Mouse (Mus musculus) frontal cortex, adult 2 months (tissue): ENCODE measurements around the gene Matn4. TPM values are rescaled to one million over a fixed set of nuclear protein-coding genes. Genes with fewer than 3 reads are reported as not detected.

ENCODE experiments used
- DNase-seq, 2 experiments: peaks; one replicate each; pipeline ENCODE4 v3.0.0; 2022; ENCODE audit warnings: low spot score in 1 of 2; ENCODE audit errors: extremely low spot score in 1 of 2
- polyA plus RNA-seq: library from polyadenylated mRNA; depleted of rRNA; stranded (reverse); fragments of >200 nt; gene quantifications from 2 replicates; pipeline ENCODE4 v1.2.3, GENCODE M21; 2012; rRNA removed

The Matn4 gene
- 25.8 and 25.9 TPM in 2 replicates for polyA plus RNA-seq

DNA sequence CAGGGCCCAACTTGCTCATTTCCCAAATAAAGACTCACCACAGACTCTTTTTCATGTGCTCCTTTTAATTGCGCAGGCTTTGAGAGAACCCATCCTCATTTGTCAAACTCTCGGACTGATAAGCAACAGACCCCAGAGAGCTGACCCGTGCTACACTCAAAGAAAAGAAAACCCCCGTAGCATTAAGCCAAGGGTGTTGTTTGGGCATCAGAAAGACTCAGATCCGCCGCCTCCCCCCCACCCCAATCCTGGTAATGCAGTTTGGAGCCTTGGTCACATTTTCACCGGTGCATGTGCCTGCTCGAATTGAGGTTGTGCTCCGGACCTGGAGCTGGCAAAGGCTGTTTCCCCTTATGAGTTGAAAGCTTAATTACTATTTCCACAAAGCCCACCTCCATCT, at the start of gene Matn4:
Gene Matn4 (minus strand): TSS at position 101 of the 400 bp plus-strand sequence.
- DNase-seq: no peak

DNA sequence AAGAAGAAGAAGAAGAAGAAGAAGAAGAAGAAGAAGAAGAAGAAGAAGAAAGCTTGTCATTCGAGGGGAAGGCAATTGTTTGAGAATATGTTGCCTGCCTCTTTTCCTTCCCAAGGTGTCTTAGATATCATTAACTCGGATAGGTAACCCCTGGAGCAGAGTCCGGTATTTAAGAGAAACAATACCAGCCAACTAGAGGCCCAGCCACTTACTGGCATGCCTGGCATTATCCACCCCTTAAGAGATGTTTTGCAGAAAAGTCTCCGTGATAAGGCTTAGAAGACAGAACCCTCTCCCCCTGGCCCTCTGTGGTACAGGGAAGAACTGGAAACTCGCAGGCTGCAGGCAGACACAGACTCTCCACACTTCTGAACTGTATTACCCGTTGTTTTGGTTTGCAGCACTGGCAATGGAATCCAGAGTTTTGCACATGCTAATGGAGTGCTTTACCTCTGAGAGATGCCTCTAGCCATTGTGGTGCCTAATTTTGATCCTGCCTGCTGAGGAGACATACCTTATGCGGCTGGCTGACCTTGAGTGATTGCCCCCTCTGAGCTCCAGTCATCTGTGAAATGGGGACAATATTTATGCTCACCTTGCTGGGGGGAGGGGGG, 49.0 kb upstream of the Matn4 start:
- DNase-seq: no peak

DNA sequence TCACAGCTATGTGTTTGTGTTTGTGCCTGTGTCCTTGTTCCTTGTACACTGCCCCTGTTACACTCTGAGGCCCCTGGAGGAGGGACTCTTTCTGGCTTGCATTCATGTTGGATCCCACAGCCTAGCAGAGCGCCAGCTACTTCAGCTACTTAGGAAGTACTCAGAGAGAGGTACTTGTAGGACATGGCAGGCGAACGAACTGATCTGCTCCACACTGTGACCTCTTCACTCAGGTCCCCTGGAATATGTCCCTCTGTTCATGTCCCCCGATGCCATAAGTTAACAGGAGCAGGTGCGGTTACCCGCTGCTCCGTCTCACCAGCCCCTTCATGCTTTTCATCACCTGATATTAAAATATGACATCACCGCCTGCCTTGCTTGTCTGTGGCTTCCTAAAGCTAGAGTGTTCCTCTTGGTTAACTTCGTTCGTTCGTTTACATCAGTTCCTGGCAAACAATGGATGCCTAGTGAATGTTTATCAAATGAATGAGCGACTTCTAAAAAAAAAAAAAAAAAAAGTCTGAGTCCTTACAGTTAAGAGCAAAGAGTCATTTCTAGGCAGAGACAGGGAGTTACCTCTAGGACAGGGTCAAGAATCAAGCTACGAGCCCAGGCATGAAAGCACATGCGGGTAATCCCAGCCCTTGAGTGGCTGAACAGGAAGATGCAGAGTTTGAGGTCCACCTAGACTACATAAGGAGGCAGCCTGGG, 48.2 kb upstream of the Matn4 start:
- DNase-seq: no peak

DNA sequence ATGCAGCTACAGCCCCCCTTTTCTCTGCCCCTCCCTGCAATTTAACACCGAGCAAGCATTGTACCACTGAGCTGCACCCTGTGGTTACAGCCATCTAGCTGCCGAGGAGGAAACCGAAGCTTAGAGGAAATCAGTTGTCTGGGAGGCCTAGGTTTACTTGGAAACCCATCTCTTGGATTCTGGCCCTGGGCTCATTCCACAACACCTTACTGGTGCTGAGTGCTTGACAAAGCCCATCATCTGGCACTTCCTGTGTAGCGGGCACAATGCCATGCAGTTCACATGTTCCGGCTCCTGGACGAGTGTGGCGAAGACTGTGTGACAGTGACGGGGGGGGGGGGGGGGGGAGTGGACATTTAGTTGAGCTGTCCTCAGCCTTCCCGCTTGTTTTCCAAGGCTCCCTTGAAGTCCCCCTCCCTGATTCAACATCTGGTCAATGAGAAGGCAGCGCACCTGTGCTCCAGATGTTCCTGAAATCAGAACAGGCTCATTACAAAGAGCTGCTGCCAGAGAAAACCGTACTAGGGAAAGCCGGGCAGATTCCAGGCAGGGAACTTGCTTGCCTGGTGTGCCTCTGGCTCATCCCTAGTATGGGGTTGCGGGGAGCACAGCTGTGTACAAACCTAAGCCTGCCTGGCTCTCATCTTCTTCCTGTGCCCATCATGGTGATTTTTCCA, 47.2 kb upstream of the Matn4 start:
- DNase-seq: no peak

DNA sequence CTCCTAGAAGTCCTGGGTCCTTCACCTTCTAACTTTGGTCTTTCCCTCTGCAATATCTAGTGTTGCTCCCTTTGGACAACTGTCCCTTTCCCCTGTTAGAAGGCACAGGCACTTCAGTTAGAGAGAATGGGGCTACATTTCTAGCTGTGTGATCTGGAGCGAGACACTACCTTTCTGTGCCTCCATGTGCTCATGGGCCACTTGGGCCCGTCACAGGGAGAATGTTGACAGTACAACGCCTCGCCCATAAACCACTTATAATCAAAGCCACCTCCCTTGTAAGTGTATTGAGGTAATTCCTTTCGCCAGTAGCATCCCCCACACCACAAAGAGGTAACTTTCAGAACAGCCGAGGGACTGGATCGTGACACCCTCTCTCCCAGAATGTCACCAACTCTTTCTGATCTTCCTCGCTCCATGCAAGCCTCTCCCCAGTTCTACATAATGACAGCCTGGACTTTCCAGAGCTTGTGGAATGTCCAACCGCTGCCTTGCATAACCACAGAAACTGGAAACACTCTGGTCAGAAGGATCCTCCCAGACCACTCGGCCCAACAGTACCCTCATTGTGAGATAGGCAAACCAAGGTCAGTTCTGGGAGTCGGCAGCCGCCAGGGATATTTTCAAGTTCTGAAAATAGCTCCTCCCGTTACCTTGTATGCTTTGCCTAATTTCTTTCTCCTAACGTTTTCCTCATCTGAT, 44.5 kb upstream of the Matn4 start:
- DNase-seq: no peak

DNA sequence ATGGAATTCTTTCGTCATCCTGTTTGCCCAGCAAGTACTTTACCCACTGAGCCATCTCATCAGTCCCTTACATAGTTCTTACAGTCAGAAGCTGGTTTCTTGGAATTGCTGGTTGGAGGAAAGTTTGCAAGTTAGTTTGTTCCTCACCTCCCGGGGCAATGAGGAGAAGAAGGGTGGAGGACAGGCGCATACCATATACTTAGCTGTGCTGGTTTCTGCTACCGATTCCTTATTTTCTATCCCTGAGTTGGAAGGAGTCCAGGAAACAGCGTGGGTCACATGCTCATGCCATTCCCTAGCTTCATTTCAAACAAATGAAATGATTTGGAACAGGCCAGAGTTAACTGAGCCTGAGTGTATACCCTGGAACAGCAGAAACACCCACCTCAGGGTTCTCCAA, 44.0 kb upstream of the Matn4 start:
- no peak for DNase-seq

DNA sequence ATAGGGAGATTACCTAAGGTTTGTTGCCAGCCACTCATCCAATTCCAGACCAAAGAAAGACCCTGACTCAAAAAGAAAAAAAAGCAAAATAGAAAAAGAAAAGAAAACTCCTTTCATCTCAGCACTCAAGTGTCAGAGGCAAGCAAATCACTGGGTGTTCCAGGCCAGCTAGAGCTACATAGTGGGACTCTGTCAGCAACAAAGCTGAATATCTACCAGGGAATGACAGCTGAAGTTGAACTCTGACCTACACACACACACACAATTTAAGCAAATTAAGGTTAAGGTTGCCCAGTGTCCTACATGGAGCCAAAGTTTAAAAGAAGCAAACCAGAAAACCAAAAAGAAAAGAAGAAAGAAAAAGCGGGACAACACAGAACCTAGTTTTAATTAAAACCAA, 43.2 kb upstream of the Matn4 start:
- DNase-seq: no peak

DNA sequence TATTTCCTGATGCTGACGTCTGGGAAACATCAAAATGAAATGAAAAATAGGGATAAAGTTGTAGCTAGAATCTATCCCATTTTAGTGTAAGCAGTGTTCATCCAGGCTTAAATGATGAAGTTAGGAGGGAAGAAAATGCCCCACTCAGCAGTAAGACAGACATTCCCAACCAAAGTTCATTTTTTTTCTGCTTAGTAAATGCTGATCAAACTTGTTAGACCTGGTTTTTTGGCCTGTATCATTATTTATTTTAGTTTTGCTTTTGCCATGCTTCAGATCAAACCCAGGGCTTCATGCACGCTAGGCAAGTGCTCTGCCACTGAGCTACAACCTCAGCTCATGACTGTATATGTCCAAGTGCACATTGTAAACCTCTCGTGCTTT, 41.1 kb upstream of the Matn4 start:
- DNase-seq: no peak

DNA sequence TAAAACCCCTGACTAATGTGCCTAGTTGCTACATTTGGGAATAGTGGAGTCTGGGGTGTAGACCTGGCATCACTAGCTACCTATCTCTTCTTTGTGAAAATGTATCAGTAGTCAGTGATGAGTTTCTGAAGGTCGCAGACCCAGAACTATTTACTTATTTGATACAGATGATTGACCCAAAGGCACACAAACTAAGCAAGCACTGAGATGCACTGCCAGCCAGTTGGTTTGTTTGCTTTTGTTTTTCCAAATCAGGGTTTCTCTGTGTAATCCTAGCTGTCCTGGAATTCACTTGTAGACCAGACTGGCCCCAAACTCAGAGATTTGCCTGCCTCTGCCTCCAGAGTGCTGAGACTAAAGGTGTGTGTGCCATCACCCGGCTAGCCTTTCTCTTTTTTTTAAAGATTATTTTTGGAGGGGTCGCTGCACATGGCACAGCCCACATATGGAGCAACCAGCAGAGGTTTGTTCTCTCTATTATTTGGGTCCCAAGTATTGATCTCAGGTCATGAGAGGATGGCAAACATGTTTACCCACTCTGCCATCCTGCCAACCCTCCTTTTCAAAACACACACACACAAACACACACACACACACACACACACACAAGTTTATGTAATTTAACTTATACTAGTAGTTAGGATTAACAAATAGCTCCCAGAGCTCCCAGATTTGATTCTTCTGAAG, 40.6 kb upstream of the Matn4 start:
- DNase-seq: no peak

DNA sequence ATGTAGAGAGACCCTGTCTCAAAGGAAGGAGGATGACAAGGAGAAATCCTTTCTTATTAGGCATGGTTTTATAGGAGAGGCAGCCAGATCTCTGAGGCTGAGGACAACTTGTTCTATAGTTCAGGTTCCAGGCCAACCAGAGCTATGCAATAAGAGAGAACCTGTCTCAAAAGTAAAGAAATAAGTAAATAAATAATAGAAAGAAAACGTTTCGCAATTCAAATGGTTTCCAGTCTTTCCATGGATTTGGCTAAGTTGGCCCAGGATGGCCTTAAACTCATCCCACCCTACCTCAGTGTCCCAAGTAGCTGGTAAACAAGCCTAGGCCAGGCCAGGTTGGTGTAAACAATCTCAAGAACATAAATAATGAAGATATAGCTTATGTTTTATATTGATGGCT, 39.7 kb upstream of the Matn4 start:
- DNase-seq: no peak

DNA sequence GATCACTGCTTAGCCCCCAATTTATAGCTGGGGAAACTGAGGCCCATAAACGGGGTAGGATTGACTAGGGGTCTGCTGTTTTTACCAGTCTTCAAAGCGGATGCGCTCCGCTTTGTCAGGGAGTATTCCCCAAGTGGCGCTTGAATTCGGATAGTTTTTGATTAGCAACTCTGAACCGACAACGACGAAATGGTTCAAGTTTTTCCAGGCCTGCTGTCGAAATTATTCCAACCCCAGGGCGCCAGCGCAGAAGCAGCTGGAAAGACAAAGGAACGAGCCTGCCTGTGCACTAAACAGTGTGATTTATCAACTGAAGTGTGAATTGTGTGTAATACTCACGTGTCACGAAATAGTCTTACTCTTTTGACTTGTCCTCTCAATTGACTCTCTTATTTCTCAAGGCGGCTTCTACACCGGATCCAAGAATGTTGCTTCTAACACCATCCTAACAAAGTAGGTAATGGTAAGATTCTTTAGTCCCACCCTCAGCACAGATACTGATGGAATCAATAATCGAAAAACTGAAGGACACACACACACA, 38.6 kb upstream of the Matn4 start, which contains the start of gene Sdc4:
Gene Sdc4 (minus strand): TSS at position 428 of the 541 bp plus-strand sequence.
- DNase-seq: no peak

DNA sequence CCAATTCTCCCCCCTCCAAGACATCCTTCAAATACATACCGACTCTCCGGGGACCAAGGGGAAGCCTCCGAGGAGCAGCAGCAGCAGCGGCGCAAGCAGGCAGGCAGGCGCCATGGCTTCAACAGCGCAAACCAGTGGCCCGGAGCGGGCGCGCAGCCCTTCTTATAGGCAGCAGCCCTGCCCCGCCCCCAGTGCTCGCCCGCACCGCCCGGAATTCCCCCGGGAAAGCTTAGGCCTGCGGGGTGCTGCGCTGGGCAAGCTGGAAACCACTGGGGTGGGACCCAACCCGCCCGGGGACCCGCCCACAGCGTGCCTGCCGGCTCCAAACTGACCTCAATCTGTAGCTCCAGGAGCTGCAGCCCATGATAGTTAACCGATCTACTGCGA, 38.1 kb upstream of the Matn4 start:
- DNase-seq: peak in 1 of 2 experiments; percentile 71

DNA sequence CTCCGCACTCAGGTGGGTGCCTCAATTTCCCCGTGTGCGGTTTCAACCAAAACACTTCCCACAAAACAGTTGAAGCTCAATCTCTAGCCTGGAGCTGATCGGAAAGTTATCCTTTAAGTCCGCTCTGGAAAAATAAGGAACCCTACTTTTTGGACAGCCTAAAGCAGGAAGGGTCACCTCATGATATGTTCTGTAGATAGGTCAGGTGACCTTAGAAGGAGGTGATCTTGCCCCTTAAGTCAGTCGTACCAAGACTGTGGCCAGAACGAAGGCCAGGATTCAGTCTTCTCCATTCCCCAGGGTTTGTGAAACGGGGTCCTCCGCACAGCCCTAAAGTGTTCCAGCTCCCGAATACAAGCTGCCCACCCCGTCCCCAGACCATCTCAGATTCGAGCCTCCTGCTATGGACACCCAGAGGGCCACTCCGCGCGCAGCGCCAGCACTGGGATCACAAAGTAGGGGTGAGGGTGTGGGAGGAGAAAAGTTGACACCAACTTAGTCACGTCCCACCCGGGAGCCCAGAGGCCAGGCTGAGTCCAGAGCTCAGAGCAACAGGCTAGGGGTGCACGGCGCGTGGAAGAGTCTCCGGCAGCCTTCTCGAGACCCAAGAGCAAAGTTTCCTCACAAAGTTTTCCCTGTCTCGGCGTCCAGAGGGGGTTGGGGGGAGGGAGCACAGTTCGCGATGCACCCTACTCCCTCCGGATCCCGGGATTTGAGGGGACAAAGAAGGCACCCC, 37.5 kb upstream of the Matn4 start:
- no peak for DNase-seq

DNA sequence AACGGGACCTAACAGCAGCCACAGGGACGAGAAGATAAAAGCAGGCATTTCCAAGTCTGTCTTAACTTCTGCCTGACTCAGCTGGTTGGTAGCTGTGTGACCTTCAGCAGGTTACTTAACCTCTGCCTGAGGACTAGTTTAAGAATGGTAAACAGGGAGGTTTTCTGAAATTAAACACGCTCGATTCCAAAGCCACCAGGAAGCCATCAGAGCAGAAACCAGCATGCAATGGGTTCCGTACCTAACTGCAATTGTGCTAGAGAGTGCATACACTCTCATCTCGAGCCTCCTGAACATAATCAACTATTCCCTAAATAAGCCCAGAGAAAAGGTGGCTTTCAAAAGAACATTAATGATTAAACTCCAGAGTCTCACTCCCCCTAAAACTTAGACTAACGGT, 36.8 kb upstream of the Matn4 start:
- DNase-seq: no peak

DNA sequence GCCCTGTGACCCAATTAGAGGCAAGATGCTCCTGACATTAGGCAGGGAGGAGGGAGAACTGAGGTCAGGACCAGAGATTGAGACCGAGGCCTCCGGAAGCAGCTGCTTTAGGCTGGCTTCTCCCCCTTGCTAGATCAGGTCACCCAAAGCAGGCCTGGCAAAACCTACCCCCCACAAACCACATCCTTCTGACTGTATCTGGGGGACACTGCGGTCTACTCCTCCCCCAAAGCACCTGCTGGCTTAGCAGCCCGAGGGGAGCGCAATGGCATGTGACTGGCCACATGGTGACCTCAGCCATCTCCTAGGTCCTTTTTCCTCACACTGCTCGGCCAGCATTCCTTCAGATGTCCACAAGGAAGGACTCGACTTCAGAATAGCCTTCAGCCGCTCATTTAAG, 36.2 kb upstream of the Matn4 start:
- no peak for DNase-seq

DNA sequence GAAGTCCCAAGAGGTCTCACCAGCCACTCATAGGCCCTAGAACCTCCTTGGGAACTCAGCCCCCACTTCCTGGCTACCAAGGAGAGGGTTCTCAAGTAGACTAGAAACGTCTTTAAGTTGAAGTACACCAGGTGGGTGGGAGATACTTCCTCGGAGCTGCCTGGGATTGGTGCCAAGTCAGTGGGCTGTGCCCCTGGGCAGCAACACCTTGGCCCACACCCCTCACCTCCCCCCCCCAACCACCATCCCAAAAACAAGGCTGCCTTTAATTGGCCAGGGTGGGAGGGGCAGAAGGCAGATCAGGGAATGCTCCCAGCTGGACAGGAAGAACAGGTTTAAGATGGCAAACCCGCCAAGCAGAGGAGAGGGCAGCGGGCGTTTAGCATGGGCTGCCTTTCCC, 35.4 kb upstream of the Matn4 start:
- no peak for DNase-seq

DNA sequence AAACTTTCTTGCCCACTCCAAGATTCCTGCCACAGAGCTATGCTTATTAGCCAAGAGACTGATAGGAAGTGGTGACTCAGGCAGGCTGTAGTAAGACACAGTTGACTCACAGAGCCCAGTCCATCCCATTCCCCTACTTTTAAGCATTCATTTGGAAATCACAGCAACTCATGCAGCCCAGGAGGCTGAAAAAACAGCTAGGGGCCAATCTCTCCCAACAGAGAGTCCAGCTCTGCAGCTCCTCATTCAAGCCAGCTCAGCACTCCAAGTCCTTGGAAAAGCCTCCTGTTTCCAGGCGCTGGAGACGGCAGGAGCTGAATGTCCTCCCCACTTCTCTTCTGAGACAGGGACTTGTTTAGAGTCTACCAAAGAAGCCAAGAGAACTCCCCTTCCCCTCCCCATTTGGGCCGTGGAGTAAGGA, 34.1 kb upstream of the Matn4 start:
- DNase-seq: peak in 1 of 2 experiments; percentile 28

DNA sequence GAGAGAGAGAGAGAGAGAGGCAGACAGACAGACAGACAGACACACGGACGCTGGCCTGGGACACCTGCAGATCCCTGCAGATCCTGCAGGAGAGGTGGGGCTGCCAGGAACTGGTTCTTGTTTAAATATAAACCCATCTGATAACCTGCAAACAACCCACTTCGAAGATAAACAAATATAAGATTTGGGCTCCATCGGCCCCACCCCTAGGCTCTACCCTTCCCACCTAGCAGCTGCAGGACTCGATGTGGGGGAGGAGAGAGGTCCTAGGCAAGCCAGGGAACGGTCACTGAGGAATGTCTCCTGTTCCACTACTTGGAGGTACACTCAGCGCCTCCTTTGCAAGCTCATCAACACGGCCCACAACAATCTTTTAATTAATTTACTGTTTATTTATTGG, 33.3 kb upstream of the Matn4 start:
- no peak for DNase-seq

DNA sequence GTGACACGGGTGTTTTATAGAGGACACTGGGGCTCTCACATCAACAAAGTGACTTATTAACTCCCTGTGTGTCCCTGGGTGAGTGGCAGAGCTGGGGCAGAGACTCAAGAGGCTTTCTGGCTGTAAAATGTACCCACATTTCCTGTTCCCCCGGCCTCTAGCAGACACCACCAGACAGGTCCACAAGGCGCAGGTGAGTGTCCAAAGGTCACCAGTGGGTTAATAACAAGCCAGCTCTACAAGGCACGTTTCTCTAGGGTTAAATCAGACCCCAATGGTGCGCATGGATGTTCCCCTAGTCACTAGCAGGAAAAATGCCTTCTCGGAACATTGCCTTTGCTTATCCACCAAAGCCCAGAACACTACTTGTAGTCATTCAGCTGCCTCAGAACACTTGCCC, 32.8 kb upstream of the Matn4 start:
- DNase-seq: no peak

DNA sequence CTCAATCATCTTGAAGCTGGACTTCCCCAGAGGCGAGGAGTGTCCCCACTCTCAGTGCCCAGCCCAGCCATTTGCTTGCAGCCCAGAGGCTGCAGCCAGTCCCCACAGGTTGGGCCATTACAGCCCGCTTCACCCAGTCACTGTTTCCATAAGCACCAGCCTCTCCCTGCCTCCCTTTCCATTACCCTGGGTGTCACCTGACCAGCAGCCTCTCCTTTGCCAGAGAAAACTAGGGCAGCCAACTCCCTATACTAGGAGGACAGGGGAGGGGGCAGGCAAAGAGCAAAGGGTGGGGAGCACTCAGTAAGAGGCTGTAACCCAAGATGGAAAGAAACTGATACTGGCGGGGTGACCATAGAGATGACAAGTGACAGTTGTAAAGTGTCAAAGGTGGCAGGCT, 32.0 kb upstream of the Matn4 start:
- DNase-seq: no peak
